Mouse (Mus musculus) kidney, postnatal 10 days (tissue): Measurements from ENCODE around the gene Mab21l1.
A peak's percentile ranks its signal among the peaks of the same experiment; 100 is the strongest.

Experiments used
- DNase-seq: peaks from one replicate; pipeline ENCODE4 v3.0.0; 2021; ENCODE audit warnings: mixed read lengths

The Mab21l1 gene

DNA sequence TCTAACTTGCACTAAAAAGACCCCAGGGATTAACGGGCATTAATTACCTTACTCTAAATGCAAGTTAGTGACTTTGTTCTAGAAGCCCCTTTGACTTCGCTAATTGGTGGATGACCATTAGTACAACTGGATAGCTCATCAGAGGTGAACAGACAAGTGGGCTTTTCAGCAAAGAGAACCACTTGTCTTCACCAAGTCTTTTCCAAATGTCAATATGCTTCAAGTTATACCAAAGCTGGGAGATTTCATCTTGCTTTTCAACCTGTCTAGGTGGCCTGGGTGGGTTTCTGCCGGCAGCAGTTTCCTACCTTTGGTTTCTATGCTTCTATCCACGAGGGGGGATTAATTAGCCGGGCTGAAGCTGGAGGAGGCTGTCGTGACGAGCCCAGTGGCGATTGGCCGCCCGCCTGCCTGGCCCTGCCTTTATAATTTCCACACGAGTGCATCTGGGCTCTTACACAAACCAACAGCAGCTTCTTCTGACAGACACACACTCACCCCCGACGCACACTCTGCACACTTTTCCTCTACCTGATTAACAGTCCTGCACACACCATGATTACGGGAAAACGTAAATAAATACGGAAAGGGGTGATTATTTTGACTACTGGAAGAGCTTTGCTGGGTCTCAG is at the start of gene Mab21l1:
Mab21l1 (plus strand) TSS at position 455 of the 632 bp plus-strand sequence.
- DNase-seq, result peak; percentile 19

DNA sequence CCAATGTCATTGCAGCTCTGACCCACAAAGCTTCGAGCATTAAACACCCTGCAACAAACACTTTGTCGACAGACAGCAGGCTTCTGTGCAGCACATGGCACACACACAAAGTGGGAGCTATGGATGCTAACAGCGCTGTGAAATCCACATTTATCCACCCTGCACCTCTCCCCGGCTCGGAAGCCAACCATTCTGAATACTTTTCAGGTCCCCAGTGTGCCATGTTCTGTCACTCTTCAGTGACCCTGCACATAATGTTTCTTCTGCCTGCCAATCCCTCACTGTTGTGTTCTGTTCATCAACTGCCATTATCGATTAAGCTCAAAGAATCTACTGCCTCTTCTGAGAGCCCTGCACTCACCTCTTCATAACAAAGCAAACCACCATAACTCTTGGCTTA is 48.6 kb upstream of the Mab21l1 start:
- DNase-seq, result no peak

DNA sequence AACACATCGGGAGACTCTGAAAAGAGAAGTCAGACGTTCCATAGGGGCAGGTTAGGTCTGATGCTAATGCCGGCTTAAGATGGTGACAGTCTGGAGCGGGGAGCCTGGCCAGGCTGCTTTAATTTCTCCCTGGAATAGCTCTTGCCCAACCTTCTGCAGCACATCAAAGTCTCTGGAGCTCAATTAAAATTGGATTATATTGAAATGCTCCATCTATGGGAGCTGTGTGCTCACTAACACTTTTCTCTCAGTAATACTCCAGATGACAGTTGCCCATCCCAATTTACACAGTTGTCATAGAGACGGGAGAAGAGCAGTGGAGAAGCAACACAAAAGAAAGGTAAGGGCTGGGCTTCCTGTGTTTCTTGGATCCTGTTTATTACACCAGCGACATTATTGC is 40.9 kb upstream of the Mab21l1 start:
- DNase-seq, result no peak

DNA sequence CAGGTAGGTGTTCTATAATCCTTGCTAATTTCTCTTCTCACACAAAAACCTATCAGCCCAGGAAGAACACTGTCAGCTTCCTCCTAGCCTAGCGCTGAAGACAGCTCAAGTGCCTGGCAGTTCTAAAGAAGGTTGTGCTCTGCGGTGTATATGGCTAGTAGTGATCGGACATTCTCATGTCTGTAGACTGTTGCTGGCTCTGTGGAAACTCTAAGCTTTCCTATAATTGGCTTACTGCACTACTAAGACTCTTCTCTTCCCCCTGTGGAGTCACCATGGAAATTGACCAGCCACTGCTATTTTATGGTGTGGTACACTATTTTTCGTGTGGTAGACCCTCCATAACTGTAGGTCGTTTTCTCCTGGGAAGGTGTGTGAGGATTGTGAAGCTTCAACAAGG is 40.1 kb upstream of the Mab21l1 start:
- no peak for DNase-seq

DNA sequence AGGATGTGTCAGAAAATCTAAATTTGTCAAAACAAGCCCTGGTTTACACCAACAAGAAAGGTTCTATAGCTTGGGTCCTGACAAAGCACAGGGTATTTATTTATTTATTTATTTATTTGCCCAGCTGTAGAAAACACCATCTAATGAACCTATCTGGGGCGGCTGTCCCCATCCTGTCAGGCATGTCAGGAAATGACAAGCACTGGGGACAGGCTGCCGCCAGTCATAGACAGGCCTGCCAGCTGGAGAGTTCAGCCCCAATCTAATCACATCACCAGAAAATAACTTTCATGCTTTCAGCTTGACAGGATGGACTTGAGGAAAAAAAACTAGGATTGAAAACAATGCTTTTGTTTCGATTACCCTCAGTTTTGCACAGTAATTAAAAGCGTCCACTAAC is 39.7 kb upstream of the Mab21l1 start:
- no peak for DNase-seq

DNA sequence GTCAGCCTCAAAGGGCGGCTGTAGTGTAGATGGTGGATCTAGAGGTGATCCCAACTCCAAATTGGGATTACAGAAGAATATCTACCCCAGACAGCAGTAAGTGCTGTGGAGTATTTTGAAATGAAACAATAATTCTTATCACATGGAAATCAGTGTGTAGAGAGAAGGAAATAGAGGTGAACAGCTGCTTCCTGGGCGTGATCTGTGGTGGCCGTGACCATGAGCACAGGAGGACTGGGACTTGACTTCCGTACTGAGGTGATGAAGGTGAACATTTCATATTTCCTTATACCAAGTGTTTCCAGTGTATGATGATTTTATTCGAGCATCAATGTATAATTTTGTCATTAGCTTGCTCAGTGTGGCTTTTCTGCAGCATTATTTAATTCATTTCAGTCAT is 38.4 kb upstream of the Mab21l1 start:
- DNase-seq, result no peak

DNA sequence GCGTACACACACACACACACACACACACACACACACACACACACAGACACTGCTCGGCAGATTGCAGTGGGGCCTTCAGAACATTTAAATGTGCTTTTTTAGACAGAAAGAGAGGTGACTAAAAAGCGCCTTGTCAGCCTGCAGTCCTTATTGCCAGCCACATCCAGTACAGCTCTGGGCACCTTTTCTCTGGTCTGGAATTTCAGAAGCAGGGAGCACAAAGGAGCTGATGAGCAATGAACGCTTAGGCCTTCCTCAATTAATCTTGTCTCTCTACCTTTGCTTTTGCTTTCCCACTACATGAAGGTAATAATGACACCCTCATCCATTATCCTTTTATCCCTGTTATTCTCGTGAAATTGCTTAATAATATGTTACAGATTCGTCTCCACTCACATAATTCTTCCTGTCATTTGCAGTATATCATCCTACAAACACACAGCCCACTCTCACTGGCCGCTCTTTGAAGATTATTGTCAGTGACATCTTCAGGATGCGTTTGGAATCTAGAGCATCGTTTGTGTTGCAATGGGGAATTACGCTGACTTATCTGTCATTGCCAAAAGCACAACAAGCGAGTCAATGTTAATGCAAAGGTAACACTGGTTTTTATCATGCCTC is 31.8 kb upstream of the Mab21l1 start:
- no peak for DNase-seq

DNA sequence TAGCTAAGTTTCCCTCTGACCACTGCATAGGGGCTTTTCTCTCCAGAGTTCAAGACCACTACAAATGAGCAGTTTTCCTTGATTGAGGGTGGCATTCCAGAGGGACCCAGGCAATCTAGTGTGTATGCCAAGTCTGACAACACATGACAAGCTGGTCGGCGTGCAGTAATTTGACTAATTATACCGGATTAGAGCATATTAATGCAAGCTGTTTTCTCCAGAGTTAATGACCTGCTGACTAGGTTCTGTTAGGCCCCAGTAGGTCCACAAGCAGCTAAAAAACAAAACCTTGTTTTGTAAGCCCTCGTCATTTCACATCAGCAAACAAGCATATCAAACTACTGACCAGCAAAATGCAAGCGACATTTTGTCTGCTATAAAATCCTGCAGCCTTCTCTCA is 30.9 kb upstream of the Mab21l1 start:
- DNase-seq, result no peak

DNA sequence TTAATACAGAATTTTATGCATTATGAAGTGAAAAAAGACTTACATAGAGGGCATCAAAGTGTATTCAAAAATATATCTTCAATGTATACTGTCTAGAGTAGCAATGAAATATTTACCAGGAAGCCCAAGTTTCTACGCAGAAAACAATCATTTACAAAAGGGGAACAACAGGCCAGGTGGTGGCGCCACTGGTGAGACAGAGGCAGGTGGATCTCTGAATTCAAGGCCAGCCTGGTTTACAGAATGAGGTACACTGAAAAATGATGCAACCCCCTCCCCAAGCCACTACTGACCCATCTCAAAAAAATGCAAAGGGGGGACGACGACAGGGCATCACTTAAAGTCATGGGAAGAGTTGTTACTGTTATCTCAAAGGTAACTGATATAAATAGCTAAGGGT is 29.8 kb upstream of the Mab21l1 start:
- no peak for DNase-seq

DNA sequence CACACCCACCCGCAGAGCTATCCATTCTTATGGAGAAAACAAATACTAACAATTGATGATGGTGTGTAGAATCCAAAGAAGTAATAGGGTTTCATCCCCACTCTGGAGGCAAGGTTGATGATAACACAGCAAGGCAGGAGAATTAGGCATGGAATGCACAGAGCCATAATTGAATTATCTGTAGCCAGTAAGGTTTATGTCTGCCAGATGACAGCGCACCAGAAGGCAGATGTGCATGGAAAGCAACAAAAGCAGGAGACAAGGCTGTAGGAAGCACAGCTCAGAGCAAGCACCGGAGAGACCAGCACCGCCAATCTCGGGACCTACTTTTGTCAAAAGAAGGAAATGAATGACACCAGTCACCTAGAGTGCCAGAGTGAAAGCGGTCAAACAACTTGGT is 28.4 kb upstream of the Mab21l1 start:
- no peak for DNase-seq

DNA sequence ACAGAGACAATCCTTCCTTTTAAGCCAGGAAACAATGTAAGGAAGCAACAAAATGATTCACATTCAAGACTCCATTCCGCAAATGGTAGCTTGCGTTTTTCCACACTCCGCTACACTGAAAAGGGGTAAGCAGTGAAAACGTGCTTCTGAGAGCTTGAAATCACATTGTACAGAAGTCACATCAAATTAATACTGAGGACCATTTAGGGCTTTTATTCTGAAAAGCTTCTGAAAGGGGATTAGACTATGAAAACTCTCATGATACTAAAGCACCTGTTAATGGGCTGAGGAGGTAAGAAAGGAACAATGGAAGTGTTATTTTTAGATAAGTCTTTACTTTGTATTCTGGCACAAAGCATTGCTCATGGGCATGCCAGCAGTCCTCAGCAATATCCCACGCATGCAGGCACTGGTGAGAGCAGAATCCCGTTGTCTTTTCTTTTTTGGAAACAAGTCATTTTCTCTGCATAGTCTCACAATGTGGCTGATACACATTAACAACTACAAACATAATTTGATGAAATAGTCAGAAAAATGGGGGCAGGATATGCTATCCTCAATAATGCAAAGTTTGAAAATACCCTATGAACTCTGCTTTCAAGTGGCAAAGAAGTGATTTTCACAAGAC is 27.2 kb upstream of the Mab21l1 start:
- DNase-seq, result no peak

DNA sequence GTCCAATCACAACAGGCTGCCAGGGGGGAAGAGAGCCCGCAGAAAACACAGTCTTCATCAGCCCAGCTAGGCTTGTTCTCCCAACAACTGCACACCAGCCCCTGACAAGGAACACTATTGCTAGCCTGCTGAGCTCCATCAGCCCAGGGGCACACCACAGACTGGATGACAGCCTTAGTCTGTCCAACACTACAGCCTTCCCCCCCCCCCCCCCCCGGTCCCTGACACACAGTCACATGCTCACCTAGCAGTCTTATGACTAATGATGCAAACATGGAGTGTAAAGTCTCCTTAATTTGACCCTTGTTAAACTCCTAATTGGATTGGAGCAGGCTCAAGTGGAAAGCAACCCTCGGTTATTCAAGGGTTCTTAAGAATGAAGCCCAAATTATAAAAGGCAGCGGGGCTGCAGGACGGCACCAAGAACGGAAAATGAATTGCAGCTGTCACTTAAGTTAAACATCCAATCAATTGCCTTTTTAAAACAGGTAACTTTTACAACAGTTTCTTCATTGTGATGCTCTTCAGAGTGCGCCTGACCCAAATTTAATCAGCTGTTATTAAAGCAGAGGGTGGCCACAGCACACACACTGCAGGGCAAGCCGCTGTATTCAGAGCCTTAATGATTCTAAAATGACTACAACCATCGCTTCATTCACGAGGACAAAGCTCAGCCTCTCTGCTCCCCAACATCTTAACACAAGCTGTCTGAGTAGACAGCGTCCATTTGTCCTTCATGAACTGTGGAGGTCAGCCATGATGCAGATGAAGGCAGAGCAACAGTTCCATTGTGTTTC is 26.3 kb upstream of the Mab21l1 start:
- DNase-seq, result no peak

DNA sequence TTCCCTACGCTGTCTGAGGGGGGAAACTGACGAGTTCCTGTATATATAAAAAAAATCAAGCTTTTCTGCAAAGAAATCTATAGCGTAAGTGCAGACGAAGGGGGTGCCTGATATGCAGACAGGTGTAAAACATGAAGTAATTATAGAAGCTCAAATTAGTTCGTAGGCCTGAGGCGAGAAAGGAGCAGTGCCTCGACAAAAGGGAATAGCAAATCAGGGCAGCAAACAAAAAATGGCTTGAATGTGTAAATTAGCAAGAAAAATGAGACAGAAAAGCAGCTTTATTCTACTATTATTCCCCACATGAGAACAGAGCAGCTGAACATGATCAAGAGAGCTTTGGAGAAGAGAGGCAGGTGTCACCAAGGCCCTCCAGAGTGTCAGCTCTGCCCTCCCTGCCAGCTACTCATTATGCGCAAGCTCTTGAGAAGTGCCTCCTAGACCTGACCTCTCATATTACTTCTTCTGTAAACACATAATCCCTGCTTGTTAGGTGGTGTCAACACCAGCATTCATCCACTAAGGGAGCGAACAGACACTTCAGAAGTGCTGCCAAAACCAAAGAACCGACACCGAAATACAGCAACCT is 25.6 kb upstream of the Mab21l1 start:
- no peak for DNase-seq

DNA sequence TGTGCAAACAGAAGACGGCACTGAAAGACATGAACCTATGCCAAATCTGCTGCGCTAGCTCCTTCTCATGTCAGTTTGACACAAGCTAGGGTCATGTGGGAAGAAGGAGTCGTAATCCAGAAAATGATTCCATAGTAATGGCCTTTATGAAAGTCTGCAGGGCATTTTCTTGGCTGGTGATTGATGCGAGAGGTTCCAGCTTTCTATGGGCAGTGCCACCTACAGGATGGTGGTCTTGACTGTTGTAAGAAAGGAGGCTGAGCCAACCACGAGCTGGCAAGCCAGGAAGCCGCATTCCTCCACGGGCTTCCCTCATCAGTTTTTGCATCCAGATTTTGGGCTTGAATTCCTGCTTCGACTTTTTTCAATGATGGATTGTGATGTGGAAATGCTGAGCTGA is 24.0 kb upstream of the Mab21l1 start:
- DNase-seq, result no peak

DNA sequence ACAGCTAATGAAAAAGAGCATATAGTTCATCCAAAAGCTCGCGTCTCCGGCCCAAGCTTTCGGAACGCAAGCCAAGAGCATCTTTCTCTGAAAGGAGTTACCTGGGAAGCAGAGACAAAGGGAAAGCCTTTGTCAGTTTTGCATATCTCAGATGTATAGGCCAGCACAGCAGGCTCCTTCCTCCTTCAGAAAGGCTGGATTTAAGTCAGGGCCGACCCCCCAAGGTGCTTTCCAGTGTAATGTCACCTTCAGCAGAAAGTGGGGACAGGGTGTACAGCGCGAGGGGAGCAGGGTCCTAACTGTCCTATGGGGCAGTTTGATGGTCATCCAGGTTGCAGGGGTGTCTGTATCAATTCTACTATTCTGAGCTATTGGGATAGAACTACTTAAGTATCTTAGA is 18.7 kb upstream of the Mab21l1 start:
- no peak for DNase-seq

DNA sequence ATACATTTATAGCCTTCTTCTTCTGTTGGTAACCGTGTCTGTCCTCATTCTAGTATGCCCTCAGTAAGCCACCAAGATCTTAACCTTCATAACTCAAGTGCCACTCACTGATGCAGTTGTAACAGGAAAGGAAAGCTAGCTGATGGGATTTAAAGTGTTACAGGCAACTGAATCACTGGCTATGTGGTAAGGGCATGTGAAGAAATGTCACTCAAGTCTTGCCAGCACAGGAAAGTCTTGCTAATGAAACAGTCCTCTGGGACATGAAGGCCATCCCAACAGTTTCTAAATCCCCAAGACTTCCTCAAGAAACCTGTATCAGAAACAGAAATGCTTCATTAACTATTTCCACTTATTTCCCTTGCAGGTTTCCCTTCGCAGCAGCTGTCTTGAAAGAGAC is 13.7 kb upstream of the Mab21l1 start:
- DNase-seq, result no peak

DNA sequence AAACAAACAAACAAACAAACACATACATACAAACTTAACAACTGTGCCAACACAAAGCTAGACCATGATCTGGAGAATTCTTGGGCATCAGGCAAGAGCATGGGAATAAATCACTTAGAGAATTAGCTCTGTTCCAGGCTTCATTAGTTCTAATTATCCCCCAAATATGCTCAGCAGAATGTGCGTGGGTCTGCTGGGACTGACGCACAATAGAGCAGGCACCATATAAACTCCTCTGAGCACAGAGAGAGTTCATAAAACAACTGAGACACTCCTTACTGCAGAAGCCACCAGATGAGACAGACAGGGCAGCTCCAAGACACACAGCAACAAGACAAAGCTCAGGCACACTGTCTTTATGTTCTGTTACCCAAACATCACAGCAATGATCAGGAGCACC is 13.0 kb upstream of the Mab21l1 start:
- no peak for DNase-seq

DNA sequence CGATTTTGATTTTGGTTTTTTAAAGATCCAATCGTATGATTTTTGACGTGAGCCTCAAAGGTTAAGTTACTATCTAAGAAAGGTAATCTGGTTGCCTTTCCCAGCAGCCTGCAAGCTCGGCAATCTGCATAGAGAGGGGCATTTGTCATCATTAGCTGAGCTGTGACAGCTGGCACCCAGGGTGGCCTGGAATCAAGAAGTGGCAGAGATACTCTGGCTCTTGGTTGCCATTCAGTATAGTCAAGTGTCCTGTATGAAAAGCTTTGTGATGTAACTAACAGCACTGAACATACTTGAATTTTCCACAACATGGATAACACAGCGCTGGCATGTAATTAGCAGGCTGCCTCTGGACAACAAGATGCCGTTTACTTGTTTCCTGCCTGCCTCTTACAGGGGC is 8.1 kb upstream of the Mab21l1 start:
- DNase-seq, result no peak

DNA sequence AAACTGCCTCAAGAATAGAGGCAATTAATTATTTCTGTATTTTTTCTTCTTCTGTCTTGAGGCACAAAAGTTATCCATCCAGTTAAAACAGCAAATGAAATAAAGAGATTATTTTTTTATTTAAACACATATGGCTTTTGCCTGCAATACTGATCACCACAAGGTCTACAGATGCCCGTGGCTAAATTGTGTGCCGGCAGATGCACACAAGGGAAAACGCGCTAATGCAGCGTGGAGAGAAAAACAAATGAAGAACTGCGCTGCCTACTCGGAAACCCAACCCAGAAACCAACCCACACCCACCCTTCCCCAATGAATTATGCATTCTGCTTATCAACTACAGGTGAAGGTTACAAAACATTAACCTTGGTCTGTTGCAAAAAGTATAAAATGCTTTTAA is 7.1 kb upstream of the Mab21l1 start:
- no peak for DNase-seq

DNA sequence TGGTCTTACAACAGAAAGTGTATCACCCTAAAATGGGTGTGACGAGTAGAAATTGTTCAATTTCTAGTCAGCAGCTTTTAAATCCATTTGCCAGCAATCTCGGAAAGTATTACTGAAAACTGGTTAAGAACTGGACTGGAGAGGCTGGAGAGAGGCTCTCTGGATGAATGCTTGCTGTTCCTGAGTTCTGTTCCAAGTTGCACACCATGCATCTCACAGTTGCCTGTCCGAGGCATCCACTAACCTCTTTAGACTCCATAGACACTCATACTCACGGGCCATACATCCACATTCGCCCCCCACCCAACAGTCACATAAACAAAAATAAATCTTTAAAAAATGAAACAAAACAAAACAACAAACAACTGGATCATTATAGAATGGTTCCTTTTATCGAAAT is 6.6 kb upstream of the Mab21l1 start:
- no peak for DNase-seq

DNA sequence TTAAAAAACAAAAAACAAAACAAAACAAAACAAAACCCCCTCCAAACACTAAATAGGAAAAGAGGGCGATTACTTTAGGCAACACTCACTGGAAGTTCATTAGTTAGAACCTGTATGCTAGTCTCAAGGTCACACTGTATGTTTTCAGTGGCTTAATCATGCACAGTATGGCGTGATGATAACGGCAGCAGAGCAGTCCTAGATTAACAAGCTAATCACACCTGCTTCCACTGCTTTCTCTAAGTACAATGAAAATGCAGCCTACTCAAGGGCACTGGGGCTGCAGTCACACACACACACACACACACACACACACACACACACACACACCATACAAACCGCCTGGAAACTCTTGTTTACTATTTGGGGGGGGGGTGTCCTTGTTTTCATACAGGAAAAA is 4.8 kb upstream of the Mab21l1 start:
- no peak for DNase-seq

DNA sequence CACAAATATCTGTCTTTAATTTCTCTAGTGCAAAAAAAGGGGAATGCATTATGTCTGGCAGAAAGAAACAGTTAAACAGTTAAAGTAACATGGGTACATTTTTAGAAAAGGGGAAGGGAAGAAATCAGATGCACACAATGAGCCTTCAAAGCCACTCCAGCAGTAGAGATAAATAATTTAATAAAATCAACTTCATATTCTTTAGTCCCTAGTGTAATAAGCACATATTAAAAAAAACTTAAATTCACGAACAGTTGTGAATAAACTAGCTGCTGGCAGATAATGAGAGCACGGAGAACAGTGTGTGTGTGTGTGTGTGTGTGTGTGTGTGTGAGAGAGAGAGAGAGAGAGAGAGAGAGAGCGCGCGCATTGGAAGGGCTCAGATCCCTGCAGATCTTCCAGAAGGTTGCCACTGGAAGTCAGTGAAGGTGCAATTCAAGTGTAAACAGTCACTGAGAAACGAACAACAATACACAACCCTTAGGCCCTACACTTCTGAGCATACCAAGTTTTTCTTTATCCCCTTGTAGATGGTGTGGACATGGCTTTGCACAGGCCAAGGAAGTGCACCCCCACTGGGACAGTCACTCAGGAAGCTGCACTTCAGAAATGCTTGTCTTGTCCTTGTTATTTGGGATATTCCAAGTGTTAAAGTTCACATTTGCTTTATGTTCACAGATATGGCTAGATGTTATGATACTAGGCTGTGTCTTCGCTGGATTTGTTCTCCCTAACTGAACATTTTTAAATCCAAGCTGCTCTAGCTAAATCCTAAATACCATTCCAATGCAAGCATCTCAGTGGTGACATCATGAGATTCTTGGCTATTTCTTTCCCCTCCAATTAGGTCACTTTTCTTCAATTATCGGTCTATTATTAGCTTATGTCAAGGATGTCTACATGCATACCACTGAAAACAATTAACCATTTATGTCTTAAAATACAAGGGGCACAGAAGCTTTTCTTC is 3.3 kb upstream of the Mab21l1 start:
- DNase-seq, result no peak
